Mouse (Mus musculus): ENCODE data around the gene Syt8. TPM values are rescaled to one million over a fixed set of nuclear protein-coding genes. Genes with fewer than 3 reads are reported as not detected.
A peak's percentile ranks its signal among the peaks of the same experiment; 100 is the strongest.

Syt8 gene
- polyA plus RNA-seq, 1 experiment = not detected

GRCm38 (mm10) chr7:142391609-142392008 lies 43.0 kb upstream of the Syt8 start:
- peaks cover 90% of the 10 kb centered on the region for H3K4me1 ChIP-seq (ENCODE audit: control insufficient read depth)
- H3K9me3 ChIP-seq (ENCODE audit: control insufficient read depth, low read length) = no peaks in the 10 kb centered on the region
- H3K27me3 ChIP-seq (ENCODE audit: control insufficient read depth) = no peaks in the 10 kb centered on the region
- no peak overlapping the region for H3K4me3 ChIP-seq (replicated peaks)
- H3K36me3 ChIP-seq (ENCODE audit: control insufficient read depth) = peaks cover 3% of the 10 kb centered on the region
- TF ChIP-seq GATA1 (IDR thresholded peaks at IDR 0.05; ENCODE audit: low read length) (no peak), TAL1 (IDR thresholded peaks at IDR 0.05; ENCODE audit: low read length) (no peak)

- no peaks in the 10 kb centered on the region; the same call in 1 of the 2 replicates for H3K36me3 ChIP-seq (ENCODE audit: control insufficient read depth)
- no peaks in the 10 kb centered on the region for H3K27me3 ChIP-seq (ENCODE audit: control insufficient read depth)
- no peaks in the 10 kb centered on the region for H3K9me3 ChIP-seq (ENCODE audit: control insufficient read depth, low read length)
- no peak for TF ChIP-seq TAL1 (IDR thresholded peaks at IDR 0.05; ENCODE audit: low read length)
- TF ChIP-seq GATA1 (IDR thresholded peaks at IDR 0.05; ENCODE audit: low read length) = no peak
- peak overlapping the region; percentile 3 for H3K4me3 ChIP-seq (replicated peaks)
- peaks cover 91% of the 10 kb centered on the region for H3K4me1 ChIP-seq (ENCODE audit: control insufficient read depth)
Observed at GRCm38 (mm10) chr7:142393191-142393590, 41.5 kb upstream of the Syt8 start.

GRCm38 (mm10) chr7:142394261-142395190 lies 40.1 kb upstream of the Syt8 start:
- H3K4me1 ChIP-seq (ENCODE audit: control insufficient read depth) = peaks cover 83% of the 10 kb centered on the region
- TF ChIP-seq GATA1 (IDR thresholded peaks at IDR 0.05; ENCODE audit: low read length) (no peak), TAL1 (IDR thresholded peaks at IDR 0.05; ENCODE audit: low read length) (no peak)

GRCm38 (mm10) chr7:142395472-142395871 lies 39.2 kb upstream of the Syt8 start:
- peaks cover 81% of the 10 kb centered on the region for H3K4me1 ChIP-seq (ENCODE audit: control insufficient read depth)
- H3K27me3 ChIP-seq (ENCODE audit: control insufficient read depth) = no peaks in the 10 kb centered on the region
- H3K4me3 ChIP-seq (replicated peaks) = no peak overlapping the region
- no peaks in the 10 kb centered on the region for H3K9me3 ChIP-seq (ENCODE audit: control insufficient read depth, low read length)
- peak; percentile 33; the same call in 2 of the 3 replicates for TF ChIP-seq TAL1 (IDR thresholded peaks at IDR 0.05; ENCODE audit: low read length)
- peak; percentile 14; the same call in 1 of the 2 replicates for TF ChIP-seq GATA1 (IDR thresholded peaks at IDR 0.05; ENCODE audit: low read length)
- H3K36me3 ChIP-seq (ENCODE audit: control insufficient read depth) = no peaks in the 10 kb centered on the region; the same call in 1 of the 2 replicates

More at GRCm38 (mm10) chr7:142394261-142395190, 40.1 kb upstream of the Syt8 start:
- no peaks in the 10 kb centered on the region for H3K9me3 ChIP-seq (ENCODE audit: control insufficient read depth, low read length)
- H3K4me3 ChIP-seq (replicated peaks) = no peak overlapping the region
- no peaks in the 10 kb centered on the region; the same call in 1 of the 2 replicates for H3K36me3 ChIP-seq (ENCODE audit: control insufficient read depth)
- H3K27me3 ChIP-seq (ENCODE audit: control insufficient read depth) = no peaks in the 10 kb centered on the region

- Histone ChIP-seq H3K4me1 (ENCODE audit: control insufficient read depth) (peaks cover 73% of the 10 kb centered on the region), H3K36me3 (ENCODE audit: control insufficient read depth) (no peaks in the 10 kb centered on the region; the same call in 1 of the 2 replicates), H3K4me3 (replicated peaks) (no peak overlapping the region), H3K9me3 (ENCODE audit: control insufficient read depth, low read length) (no peaks in the 10 kb centered on the region), H3K27me3 (ENCODE audit: control insufficient read depth) (no peaks in the 10 kb centered on the region)
- TF ChIP-seq GATA1 (IDR thresholded peaks at IDR 0.05; ENCODE audit: low read length) (no peak), TAL1 (IDR thresholded peaks at IDR 0.05; ENCODE audit: low read length) (no peak)
Observed at GRCm38 (mm10) chr7:142396611-142397010, 38.0 kb upstream of the Syt8 start.

GRCm38 (mm10) chr7:142398052-142398451 lies 36.6 kb upstream of the Syt8 start:
- no peak overlapping the region for H3K4me3 ChIP-seq (replicated peaks)
- H3K36me3 ChIP-seq (ENCODE audit: control insufficient read depth) = no peaks in the 10 kb centered on the region; the same call in 1 of the 2 replicates
- TF ChIP-seq GATA1 (IDR thresholded peaks at IDR 0.05; ENCODE audit: low read length) (no peak), TAL1 (IDR thresholded peaks at IDR 0.05; ENCODE audit: low read length) (no peak)
- H3K9me3 ChIP-seq (ENCODE audit: control insufficient read depth, low read length) = no peaks in the 10 kb centered on the region
- no peaks in the 10 kb centered on the region for H3K27me3 ChIP-seq (ENCODE audit: control insufficient read depth)
- peaks cover 58% of the 10 kb centered on the region for H3K4me1 ChIP-seq (ENCODE audit: control insufficient read depth)

- H3K9me3 ChIP-seq (ENCODE audit: control insufficient read depth, low read length) = no peaks in the 10 kb centered on the region
- H3K4me3 ChIP-seq (replicated peaks) = no peak overlapping the region
- H3K27me3 ChIP-seq (ENCODE audit: control insufficient read depth) = no peaks in the 10 kb centered on the region
- peaks cover 51% of the 10 kb centered on the region for H3K4me1 ChIP-seq (ENCODE audit: control insufficient read depth)
- TF ChIP-seq GATA1 (IDR thresholded peaks at IDR 0.05; ENCODE audit: low read length) = no peak
- no peak; the same call in 2 of the 3 replicates for TF ChIP-seq TAL1 (IDR thresholded peaks at IDR 0.05; ENCODE audit: low read length)
- H3K36me3 ChIP-seq (ENCODE audit: control insufficient read depth) = no peaks in the 10 kb centered on the region; the same call in 1 of the 2 replicates
Observed at GRCm38 (mm10) chr7:142399250-142399649, 35.4 kb upstream of the Syt8 start.

- no peak overlapping the region for H3K4me3 ChIP-seq (replicated peaks)
Observed at GRCm38 (mm10) chr7:142400112-142400749, 34.4 kb upstream of the Syt8 start.

GRCm38 (mm10) chr7:142400750-142401142 lies 33.9 kb upstream of the Syt8 start:
- Histone ChIP-seq H3K4me3 (replicated peaks) (no peak overlapping the region), H3K9me3 (ENCODE audit: control insufficient read depth, low read length) (no peaks in the 10 kb centered on the region), H3K4me1 (ENCODE audit: control insufficient read depth) (peaks cover 38% of the 10 kb centered on the region), H3K36me3 (ENCODE audit: control insufficient read depth) (no peaks in the 10 kb centered on the region; the same call in 1 of the 2 replicates), H3K27me3 (ENCODE audit: control insufficient read depth) (no peaks in the 10 kb centered on the region)
- TF ChIP-seq GATA1 (IDR thresholded peaks at IDR 0.05; ENCODE audit: low read length) = no peak
- TF ChIP-seq TAL1 (IDR thresholded peaks at IDR 0.05; ENCODE audit: low read length) = no peak

More at GRCm38 (mm10) chr7:142400112-142400749, 34.4 kb upstream of the Syt8 start:
- no peaks in the 10 kb centered on the region for H3K27me3 ChIP-seq (ENCODE audit: control insufficient read depth)
- TF ChIP-seq GATA1 (IDR thresholded peaks at IDR 0.05; ENCODE audit: low read length) (no peak), TAL1 (IDR thresholded peaks at IDR 0.05; ENCODE audit: low read length) (no peak)
- peaks cover 43% of the 10 kb centered on the region for H3K4me1 ChIP-seq (ENCODE audit: control insufficient read depth)
- no peaks in the 10 kb centered on the region; the same call in 1 of the 2 replicates for H3K36me3 ChIP-seq (ENCODE audit: control insufficient read depth)
- H3K9me3 ChIP-seq (ENCODE audit: control insufficient read depth, low read length) = no peaks in the 10 kb centered on the region

All from erythroblast, embryonic 14.5 days (primary cell).